Mouse (Mus musculus) skeletal muscle tissue, adult 2 months (tissue): ENCODE measurements around the gene Cxcr3.

Experiments
- DNase-seq: peaks from one replicate; pipeline ENCODE4 v3.0.0-alpha.2; 2012; ENCODE audit warnings: low read depth, low spot score

Gene Cxcr3

DNA sequence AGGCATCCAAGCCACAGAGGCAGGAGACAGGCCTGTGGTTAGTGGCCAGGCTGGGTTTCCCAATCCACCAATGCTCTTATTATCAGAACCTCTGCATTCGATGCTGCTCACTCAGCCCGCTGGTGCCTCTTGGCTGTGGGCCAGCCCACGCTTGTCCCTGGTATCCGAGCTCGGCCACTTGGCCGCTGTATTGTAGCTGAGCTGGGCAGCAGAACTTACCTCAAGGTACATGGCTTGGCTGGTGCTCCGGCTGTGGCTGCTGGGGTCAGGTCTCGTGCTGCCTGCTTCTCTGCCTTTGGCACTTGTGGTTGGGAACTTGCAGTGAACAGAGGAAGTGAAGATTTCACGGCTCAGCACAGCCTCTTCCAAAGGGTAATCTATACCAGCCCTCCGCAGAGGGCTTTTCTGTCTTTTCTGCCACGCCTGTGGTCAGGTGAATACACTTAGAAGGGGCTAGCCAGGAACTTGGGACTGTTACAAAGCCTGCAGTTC, at the start of gene Cxcr3:
Gene Cxcr3, minus strand, starts transcription at position 442 of the 492 bp plus-strand sequence.
- peak; percentile 4 for DNase-seq

DNA sequence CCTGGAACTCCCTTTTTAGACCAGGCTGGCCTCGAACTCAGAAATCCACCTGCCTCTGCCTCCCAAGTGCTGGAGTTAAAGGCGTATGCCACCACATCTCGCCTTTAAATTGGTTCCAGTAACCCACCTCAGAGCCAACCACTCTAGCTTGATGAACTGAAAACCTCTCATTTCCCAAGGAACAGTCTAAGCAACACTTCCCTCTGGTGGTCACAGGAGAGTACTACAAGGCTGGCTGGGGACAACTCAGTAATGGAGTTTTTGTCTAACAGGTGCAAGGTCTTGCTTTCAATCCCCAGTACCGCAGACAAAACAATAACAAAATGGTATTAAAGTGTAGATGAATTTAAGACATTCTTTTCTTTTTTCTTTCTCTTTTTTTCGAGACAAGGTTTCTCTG, 38.0 kb upstream of the Cxcr3 start:
- peak; percentile 4 for DNase-seq

DNA sequence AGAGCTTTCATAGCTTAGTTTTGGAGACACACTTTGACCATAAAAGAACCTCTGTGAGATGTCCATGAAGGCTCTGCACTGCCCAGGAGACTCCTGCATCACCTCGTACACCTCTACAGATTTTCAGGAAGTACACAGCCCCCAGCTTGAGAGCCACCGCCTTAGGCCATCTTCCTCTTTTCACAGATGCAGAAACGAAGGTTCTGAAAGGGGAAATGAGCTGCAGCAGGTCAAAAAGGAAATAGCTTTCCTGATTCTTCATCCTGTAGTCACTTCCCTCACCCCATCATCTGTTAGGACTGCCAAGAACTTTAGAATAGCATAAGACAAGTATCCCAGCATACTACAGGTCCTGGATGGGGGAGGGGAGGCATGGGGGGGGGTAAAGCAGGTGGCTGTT, 36.2 kb upstream of the Cxcr3 start:
- DNase-seq, result no peak

DNA sequence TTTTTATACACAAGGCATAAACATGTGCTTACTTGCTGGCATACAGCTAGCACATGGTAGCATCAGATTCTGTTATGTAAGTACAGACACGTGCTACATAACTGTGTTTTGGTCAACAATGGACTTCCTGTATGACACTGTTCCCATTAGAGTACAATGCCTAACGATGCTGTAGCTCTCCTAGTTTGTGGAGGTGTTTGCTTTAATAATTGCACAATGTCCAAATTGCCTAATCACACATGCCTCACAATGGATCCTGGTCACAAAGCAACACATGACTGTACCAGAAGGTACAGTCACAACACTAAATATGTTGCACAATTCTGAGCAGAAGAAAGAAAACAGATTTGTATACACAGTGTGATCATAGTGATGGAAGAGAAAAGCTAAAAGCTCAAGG, 35.4 kb upstream of the Cxcr3 start:
- no peak for DNase-seq

DNA sequence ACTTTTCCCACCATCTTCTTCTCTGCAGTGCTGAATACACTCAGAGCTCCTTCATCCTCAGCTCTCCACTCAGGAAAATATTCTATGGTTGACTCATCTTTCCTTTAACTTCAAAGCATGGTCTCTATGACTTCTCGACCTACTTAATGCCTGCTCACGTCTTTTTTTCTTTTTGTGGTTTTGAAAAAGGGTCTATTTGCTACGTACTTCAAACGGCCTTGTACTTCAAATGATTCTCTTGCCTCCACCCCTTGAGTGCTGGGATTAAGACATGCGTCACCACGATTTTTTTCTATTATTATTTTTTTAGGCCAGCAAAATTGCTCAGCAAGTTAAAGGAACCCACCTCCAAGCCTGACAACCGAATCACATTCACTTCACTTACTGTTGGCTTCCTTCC, 33.2 kb upstream of the Cxcr3 start:
- no peak for DNase-seq

DNA sequence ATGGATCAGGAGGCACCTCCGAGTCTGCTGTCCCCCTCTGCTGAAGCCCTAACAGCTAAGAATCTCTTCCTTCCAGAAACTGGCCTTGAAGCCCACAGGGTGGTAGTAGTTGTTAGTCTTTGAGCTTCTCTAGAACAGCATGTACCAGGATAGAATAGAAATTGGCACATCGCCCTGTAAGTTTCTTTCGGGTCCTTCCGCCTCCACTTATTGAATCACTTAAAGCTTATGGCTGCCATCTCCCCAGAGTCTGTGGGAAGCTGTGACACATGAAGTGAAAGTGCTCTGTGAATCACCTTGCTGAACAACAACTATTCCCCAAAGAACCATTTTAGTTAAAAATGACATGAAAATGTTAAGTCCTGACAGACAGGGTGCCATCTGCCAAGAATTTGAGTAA, 31.0 kb upstream of the Cxcr3 start:
- DNase-seq, result no peak

DNA sequence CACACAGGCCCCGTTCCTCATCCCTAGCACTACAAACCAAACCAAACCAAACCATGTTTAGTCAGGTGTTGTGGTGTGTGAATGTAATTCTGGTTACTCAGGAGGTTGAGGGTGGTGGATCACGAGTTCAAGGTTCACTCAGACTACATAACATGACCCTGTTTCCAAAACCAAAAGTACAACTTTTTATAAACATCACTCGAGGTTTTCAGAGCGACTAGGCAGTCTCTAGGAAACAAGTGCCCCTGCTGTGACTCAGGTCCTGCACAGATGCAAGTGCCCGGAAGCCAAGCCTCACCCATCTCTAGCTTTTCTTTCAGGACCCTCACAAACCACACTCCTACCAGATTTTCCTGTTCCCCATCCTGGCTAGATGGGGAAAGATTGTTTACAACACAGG, 30.6 kb upstream of the Cxcr3 start:
- no peak for DNase-seq

DNA sequence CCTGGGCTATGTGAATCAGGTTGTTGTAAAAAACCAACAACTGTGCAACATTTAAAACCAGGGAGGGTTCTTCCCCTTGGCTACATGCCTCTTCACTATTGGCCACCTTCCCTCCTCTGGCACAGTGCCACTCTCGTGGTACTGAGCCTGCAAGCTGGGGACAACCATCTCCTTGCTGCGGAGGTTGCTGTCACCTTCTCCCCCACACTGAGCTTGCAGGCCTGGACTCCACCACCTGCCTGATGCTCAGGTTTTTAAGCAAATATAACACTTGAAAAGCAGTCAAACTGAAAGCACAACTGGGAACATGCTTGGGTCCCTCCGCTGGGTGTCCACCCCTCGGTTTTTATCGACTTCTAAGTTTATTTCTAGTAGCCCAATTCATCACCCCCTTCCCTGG, 20.4 kb upstream of the Cxcr3 start:
- DNase-seq, result no peak

DNA sequence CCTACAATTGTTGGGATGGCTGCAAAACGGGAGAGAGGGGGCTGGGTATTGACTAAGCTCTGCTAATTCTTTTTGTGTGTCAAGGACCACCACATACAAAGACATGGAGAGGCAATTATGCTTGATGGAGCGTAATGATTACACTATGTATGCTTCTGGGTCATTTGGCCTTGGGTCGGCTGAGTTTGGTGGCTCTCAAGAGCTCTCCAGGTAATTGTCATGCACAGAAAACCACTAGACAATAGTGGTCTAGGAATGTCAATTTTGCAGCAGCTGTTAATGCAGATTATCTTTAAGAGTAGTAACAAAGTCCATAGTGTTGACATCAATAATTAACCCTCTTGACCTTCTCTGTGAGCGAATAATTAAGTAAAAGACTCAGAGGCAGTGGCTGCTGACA, 16.1 kb upstream of the Cxcr3 start:
- DNase-seq, result no peak

DNA sequence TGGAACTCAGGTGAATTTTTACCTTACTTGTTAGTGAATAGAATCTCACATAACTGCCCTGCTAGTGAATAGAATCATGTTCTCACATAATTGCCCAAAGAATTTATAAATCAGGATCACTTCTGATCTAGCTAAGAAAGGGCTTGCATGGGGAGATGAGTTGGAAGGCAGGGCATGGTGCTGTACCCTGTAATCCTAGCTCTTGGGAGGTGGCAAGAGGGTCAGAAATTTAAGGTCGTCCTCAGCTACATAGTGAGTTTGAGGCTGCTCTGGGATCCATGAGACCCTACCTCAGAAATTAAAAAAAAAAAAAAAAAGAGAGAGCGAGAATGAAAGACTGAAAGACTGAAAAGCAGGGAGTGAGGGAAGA, 7.0 kb upstream of the Cxcr3 start:
- DNase-seq, result no peak

DNA sequence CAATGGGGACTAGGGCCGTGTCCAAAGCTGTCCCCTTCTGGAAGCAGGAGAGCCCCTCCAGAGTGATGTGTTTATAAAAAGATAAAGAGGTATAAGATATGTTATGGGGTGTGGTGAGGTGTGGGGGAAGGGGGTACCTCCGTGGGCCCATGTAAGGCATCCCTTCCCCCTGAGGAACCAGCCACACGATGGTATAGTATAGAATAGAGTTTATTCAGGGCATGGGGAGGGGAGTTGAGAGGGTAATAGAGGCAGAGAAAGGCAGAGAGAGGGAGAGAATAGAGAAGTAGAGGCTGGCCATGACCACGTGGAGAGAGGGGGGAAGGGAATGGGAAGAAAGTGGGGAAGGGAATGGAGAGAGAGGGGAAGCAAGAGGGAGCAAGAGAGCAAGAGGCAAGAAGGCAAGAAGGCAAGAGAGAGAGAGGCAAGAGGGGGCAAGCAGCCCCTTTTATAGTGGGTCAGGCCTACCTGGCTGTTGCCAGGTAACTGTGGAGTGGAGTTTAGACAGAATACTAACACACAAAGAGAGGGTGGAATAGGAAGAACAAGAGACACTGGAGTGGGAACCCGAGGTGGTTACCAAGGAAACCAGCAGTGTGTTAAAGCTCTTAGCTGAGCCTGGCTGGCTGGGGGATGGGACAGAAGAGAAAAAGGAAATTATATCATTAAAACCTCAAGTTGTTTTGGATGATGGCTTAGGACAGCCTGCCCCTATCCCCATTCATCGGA, 6.4 kb upstream of the Cxcr3 start:
- no peak for DNase-seq

DNA sequence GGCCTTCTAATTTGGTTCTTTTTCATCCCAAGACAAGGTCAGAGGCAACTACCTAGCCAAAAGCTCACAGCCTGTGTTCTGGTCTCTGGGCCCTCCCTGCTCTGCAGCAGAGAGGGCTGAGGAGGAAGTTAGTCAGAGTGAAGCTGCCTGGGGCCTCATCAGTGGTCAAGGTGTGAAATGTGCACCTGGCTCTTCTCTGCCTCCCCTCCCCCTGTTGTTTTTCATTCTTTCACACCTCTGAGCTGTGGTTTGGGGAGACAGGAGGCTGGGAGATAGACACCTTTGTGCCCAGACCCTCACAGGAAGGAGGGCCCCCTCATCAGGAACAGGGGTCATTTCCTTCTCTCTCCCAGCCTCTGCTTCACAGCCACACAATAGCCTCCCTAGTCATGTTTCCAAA, 3.1 kb upstream of the Cxcr3 start:
- DNase-seq, result no peak

DNA sequence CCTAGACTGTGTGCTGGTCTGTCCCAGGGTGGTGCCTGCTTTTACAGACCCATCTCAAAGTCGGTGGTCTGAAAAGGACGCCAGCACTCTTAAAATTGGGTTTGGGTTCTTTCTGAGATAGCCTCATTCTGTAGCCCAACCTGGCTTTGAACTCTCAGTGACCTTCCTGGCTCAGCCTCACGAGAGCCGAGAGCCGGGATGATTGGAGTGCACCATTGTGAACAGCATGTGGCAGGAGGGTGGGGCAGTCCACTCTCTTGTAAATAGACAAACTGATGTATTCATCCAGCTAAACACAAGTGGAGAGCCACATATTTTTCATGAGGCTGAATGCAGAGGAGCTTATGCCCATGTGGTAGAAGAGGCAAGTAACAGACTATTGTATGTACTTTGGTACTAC, 912 bp upstream of the Cxcr3 start:
- no peak for DNase-seq

DNA sequence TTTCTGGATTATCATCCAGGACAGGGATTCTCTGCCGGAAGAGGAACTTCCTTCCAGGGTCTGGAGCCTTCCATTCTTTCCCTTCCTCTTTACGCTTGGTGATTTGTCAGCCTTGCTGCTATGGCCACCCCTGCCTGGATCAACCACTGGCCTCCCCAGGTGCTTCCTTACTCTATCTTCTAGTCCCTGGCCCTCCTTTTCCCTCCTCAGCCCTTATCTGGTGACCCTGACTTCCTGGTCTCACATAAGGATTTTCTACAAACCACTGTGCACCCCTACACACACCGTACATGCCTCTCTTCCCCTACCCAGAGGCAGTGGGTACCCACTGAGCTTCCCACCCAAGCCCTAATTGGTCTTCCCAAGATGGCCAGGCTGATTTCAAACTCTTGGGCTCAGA, 781 bp downstream of the Cxcr3 start:
- DNase-seq, result no peak

DNA sequence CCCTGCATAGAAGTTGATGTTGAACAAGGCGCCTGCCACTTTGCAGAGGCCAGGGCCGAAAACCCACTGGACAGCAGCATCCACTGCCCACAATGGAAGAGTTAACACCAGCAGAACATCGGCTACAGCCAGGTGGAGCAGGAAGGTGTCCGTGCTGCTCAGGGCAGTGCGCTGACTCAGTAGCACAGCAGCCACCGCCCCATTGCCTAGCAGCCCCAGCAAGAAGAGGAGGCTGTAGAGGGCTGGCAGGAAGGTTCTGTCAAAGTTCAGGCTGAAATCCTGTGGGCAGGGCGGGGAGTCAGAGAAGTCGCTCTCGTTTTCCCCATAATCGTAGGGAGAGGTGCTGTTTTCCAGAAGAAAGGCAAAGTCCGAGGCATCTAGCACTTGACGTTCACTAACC, 1.4 kb downstream of the Cxcr3 start:
- no peak for DNase-seq

DNA sequence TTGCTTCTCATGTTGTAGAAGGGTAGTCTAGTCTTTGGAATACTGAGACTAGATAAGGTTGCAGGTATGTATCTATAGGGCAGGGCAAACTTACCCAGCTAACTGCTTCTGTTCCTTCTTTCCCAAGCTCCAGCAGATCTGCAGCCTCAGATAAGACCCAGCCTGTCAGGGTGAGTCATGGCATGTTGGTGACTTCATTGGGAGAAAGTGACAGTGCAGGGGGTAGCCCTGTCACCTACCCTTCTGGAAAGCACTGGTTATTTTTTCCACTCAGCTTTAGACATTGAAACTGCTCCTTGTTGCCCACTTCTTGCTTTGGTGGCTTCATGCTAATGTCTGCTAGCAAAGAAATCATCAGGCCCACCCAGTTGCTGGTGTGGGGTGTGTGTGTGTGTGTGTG, 4.1 kb downstream of the Cxcr3 start:
- DNase-seq, result no peak

DNA sequence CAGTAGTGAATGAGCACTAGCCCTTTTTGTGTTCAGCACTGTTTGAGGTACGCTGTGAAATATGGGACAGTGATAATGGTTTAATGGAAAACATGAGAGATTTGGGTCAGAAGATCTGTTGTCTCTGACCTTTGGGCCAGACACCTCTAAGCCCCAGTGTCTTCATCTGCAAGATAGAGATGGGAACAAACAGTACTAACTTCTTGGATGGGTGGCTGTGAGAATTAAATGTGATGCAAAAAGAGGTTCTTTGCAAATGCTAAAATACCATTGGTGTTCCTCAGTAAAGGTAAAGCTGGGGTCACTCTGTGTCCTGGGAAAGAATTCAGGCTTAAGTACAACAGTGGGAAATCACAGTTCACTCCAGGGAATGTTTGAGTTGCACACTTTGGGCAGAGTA, 13.7 kb downstream of the Cxcr3 start:
- DNase-seq, result no peak

DNA sequence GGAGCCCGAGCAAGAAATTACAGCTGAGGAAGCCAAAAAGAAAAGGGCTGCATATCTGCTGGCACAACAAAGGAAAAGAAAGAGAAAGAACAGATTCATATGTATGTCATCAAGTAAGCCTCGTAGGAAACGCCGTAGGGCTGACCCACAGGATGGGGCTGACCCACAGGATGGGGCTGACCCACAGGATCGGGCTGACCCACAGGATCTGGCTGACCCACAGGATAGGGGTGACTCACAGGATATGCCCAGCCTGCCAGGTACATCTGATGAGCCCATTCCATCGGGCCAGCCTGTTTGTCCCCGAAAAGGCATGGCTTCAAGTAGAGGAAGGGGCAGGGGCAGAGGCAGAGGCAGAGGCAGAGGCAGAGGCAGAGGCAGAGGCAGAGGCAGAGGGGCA, 29.0 kb downstream of the Cxcr3 start:
- no peak for DNase-seq

DNA sequence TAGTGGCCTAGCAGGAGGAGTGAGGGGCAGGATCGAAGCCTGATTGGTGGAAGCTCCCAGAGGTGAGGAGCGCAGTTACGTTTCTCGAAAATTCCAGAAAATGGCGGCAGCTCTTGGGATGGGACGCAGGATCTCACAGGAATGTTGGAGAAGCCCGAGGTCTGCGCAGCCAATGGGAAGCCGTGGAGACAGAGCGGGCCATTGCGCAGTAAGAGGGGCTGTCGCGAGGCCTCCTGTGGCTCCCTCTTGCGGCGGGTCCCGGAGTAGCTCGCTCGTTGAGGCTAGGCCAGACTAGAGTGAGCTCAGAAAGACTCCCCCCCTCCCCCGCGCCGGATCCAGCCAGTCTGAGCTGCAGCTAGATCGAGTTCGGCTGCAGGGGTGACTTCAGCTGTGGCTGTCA, 35.8 kb downstream of the Cxcr3 start:
- no peak for DNase-seq

DNA sequence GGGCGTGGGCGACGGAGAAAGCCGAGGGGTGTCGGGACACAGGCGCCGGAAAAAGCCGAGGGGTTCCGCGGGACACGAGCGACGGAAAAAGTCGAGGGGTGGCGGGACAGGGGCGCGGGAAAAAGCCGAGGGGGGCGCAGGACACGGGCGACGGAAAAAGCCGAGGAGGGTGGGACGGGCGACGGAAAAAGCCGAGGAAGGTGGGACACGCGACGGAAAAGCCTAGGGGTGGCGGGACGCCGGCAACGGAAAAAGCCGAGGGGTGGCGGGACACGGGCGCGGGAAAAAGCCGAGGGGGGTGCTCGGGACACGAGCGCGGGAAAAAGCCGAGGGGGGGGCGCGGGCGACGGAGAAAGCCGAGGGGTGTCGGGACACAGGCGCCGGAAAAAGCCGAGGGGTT, 36.5 kb downstream of the Cxcr3 start:
- DNase-seq, result no peak

DNA sequence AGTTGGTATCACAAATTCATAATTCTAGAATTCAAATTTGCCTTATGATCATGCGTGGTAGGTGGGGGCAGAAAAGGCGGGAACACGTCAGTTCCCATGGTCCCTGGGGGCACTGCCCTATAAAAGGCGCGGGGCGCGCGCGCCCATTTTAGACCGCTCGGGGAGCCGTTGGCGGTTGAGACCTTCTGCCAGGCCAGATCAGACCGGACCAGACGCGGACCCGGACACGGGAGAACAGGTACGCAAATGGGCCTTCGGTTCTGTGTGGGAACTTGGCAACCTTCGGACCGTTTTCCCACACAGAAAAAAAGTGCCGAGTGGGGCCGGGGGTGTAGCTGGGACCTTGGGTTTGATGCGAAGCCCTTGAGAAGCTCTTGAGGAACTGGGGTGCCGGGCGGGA, 38.4 kb downstream of the Cxcr3 start:
- DNase-seq, result no peak
